Mouse (Mus musculus) bone marrow, adult 2 months (tissue): Measurements from ENCODE around the gene Hoxa10.

Source experiments
- CTCF ChIP-seq: fragments of 200-500 bp; IDR thresholded peaks from 2 replicates; pipeline ENCODE4 v1.5.1; 2011; ENCODE audit warnings: low read length, control low read depth; ENCODE audit not compliant: control insufficient read depth, insufficient read depth
- POLR2A ChIP-seq: fragments of 200-500 bp; IDR thresholded peaks from 2 replicates; pipeline ENCODE4 v1.6.1; 2011; ENCODE audit warnings: low read depth, mild to moderate bottlenecking, control low read depth, low read length, borderline replicate concordance; ENCODE audit not compliant: control insufficient read depth

- TF ChIP-seq CTCF (peak; percentile 63), POLR2A (peak; percentile 28; the same call in 1 of the 2 replicates)
Observed at GRCm38 (mm10) chr6:52211170-52211935, 29.3 kb downstream of the Hoxa10 start.
